Mouse (Mus musculus): ENCODE measurements at regions not wholly inside any gene's neighbourhood (a gene's known extent, or its start where the extent isn't known, plus 50 kb on each side); places are given as distances from the start of the nearest gene placed in this dataset.

- peak; percentile 56 to 68 for DNase-seq (ENCODE audit: low spot score in 2 of 2)
Observed at GRCm38 (mm10) chr8:104022691-104023509, 78.5 kb upstream of the Cdh5 start.

GRCm38 (mm10) chr8:104027161-104027821 lies 74.1 kb upstream of the Cdh5 start:
- peak; percentile 49 to 63 for DNase-seq (ENCODE audit: low spot score in 2 of 2)

- DNase-seq (ENCODE audit: low spot score in 2 of 2), result peak; percentile 83 to 87
Observed at GRCm38 (mm10) chr8:104028626-104029025, 72.8 kb upstream of the Cdh5 start.

DNA sequence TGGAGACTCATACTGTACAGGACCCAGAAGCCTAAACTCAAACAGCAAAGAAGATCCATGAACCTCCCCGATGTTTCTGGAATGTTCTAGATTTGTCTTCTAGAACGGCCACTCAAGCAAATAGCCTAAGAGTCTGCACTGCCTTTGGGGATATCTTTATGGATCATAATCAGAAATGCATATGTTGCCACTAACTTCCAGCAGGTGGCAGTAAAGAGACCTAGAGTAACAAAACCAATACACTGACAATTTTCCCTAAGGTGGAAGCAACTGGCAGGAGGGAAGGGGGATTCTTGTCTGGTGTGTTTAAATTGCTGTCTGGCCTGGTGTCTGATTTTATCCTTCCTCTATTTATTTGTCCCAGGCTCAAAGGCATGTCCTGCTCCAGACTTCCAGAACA lies 69.2 kb upstream of the Cdh5 start:
- peak in 1 of 2 experiments; percentile 52 for DNase-seq (ENCODE audit: low spot score in 2 of 2)

DNA sequence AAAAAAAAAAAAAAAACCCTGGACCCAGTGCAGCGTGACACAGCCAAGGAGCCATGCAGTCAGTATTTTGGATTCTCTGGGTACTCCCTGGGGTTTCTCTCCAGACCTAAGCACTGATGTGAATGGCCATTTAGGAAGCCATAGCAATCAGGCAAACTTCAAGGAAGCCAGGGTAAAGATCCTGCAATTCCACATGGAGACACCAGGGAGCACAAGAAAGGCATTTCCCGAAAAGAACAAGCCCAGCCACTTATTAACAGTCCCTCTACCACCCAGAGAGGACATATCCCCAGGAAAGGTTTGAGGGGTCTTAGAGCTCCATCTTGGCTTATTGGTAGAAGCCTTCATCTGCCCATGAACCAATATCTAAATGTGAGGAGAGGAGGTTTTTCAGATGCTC lies 68.3 kb upstream of the Cdh5 start:
- DNase-seq (ENCODE audit: low spot score in 2 of 2), result no peak

GRCm38 (mm10) chr8:104034286-104034685 lies 67.1 kb upstream of the Cdh5 start:
- DNase-seq (ENCODE audit: low spot score in 2 of 2), result no peak

GRCm38 (mm10) chr8:104036580-104037477 lies 64.6 kb upstream of the Cdh5 start:
- no peak for DNase-seq (ENCODE audit: low spot score in 2 of 2)

DNA sequence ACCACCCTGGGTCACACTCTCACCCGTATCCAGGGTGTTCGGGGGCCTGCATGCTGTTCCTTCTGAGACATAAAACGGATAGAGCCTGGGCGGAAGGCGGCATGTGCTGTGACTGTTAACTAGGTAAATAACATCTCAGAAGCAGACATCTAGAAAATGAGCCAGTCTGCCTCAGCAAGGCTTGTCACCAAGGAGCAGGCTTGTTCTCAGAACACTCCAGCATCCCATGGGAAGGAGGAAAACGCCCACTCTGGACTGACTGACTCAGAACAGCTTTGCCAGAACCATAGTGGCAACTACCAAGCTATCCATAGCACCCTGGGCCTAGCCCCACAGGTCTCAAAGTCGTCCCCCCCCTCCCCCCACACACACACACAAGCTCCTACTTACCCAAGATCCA lies 63.8 kb upstream of the Cdh5 start:
- peak; percentile 33 to 41 for DNase-seq (ENCODE audit: low spot score in 2 of 2)

DNA sequence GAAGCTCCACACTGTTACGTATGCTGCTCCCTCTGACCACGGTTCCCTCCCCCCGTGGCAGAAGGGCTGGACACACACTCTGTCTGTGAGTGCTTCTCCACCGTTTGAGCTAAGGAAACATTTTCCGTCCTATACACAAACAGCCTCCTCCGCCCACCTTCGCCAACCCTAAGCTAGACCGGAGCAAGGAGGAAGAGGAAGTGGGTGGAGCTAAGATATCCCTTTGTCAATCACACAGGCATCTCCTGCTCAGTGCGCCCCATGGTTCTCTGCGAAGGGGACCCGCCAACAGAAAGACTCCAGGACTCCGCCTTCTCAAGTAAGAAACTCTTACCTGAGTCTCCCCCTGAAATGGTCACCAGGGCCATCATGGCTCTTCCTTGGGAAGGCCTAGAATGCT lies 61.9 kb upstream of the Cdh5 start:
- DNase-seq (ENCODE audit: low spot score in 2 of 2), result no peak

GRCm38 (mm10) chr8:104041522-104041921 lies 59.9 kb upstream of the Cdh5 start:
- no peak for DNase-seq (ENCODE audit: low spot score in 2 of 2)

GRCm38 (mm10) chr8:104042434-104042833 lies 59.0 kb upstream of the Cdh5 start:
- no peak for DNase-seq (ENCODE audit: low spot score in 2 of 2)

DNA sequence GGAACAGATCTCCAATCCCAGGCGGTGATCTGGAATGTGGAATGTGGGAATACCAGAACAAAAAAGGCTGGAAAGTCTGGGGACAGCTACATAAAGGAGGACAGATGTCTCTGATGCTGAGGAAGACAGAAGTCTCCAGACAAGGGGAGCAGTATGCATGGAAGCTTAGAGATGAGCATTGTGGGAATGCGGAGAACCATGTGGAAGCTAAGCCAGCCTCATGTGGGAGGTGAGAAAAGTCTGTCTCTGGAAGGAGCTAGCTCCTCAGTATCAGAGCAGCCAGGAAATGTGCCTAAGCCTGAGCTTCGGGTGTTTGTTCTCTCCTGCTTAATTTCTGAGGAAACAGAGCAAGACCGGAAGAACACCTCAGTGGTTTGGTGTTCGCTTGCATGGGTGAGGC lies 53.4 kb upstream of the Cdh5 start:
- DNase-seq (ENCODE audit: low spot score in 2 of 2), result peak; percentile 58 to 80

- DNase-seq (ENCODE audit: low spot score in 2 of 2), result peak; percentile 43 to 52
Observed at GRCm38 (mm10) chr8:104049181-104049580, 52.2 kb upstream of the Cdh5 start.

GRCm38 (mm10) chr8:104050694-104051539 lies 50.5 kb upstream of the Cdh5 start:
- peak; percentile 72 to 85 for DNase-seq (ENCODE audit: low spot score in 2 of 2)

DNA sequence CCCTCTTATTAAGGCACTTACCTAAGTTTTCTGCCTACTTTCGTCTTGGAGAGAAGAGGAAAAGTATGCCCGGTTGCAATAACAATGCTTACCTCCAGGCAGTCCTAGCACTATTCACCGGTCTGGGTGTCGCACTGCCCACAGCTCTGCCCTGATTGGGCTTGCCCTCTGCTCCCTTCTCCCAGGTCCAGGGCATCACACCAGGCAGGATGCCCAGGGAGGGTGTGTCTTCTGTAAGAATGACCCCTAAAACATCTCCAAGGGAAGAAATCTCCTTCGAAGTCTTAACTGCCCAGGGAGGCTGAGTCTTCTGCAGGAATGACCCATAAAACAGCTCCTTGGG lies 49.9 kb upstream of the Cdh5 start:
- DNase-seq (ENCODE audit: low spot score in 2 of 2), result no peak
